Mouse (Mus musculus): ENCODE measurements around the gene Gm21188. TPM values are rescaled to one million over a fixed set of nuclear protein-coding genes. Genes with fewer than 3 reads are reported as not detected.
"Not testable (repeated sequence)": the region's sequence is repeated elsewhere in the genome, so short reads cannot be mapped to it uniquely, and the experiment has no call there.

The Gm21188 gene
- polyA plus RNA-seq, 1 experiment: not detected

DNA sequence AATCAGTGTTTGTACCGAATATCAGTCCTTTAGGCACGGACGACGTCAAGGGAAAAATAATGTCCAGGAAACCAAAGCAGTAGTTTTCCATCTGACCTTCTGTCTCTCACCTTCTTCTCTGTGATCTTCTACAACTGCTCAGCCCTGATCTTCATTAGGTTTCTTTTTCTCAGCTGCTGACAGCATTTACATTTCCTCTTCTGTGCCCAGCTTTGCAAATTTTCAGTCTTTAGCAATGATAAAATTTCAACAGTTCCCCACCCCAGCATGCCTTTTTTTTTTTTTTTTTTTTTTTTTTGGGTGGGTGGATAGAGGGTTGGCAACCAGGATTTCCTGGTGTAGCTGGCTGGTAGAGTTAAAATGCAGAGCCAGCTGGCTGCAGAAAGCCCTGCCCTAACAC lies 52.8 kb downstream of the Gm21188 start:
- H3K4me3 ChIP-seq (ENCODE audit: insufficient read depth, low read length); H3K27ac ChIP-seq (ENCODE audit: insufficient read depth, low read length); H3K4me1 ChIP-seq (ENCODE audit: control insufficient read depth, insufficient read depth, low read length): not testable (repeated sequence)

DNA sequence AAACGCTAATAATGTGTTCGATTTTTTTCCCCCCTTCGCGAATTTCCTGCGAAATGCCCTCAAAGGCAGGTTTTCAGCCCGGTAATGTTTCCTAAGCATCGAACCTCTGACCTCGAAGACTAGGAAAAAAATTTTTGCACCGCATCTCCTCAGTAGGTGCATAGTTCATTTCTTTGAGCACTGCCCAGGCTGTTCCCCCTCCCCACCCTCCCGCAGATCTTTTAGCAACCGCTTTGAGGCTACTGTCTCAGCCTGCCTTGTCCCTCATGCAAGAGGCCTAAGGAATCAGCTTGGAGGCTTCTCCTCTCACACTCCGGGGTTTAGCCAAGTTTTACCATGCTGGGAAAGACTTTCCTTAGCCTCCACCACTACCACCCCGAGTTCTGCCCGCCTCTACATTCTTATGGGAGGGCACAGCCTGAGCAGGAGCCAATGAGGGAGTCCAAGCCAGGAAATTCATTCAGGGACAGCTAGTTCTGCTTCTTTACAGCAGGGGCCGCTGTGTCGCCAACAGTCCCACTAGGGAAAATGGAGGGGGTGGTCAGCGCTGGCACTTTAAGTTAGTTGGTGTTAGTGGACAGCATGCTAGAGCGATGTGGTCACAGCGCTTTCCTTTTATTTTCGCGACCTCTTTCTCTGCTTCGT lies 53.4 kb downstream of the Gm21188 start:
- H3K27ac ChIP-seq (ENCODE audit: insufficient read depth, low read length); H3K4me3 ChIP-seq (ENCODE audit: insufficient read depth, low read length); H3K4me1 ChIP-seq (ENCODE audit: control insufficient read depth, insufficient read depth, low read length): not testable (repeated sequence)

DNA sequence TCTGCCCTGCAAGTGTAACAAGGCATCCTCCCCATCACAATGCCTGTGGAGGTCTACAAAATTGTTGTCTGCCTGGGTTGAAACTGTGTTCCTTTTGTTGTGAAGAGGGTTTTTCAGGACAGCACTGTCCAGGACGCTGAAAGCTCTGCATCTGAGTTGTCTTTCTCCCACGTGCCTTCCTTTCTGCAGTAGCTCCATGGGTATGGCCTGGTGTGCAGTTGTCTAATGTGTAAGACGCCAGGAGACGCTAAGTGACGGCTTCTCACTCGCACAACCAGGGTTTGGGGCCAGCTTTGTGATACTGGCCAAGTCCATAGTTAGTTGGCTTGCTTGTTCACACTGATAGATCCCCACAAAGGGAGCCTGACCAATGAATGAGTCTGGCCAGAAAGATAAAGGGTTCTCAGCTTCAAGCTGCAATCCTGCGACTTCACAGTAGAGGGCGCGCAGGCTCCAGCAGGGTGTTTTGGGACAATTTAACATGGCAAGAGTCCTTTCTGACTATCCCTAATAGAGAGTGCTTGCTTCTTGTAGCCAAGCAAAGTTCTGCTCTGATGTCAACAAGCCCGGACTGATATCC lies 60.0 kb downstream of the Gm21188 start:
- H3K4me3 ChIP-seq (ENCODE audit: insufficient read depth, low read length); H3K27ac ChIP-seq (ENCODE audit: insufficient read depth, low read length); H3K4me1 ChIP-seq (ENCODE audit: control insufficient read depth, insufficient read depth, low read length): not testable (repeated sequence)

DNA sequence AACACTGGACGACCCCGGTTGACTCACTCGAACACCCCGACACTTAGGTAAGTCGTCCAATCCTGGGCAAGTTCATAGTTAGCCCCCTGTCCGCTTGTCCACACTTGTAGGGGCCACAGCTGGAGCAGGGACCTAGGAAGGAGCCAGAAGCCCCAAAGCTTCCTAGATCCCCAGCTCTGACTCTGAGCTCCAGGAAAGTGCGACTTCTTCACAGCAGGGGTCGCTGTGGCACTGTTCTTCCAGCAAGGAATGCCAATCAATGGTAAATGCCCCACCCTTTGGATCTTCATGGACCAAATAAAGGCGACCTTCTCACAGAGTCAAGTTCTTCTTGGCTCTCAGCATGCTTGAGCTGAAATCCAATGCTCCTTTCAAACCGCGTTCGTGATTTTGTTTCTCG lies 60.7 kb downstream of the Gm21188 start:
- not testable (repeated sequence) for H3K4me1 ChIP-seq (ENCODE audit: control insufficient read depth, insufficient read depth, low read length); H3K27ac ChIP-seq (ENCODE audit: insufficient read depth, low read length); H3K4me3 ChIP-seq (ENCODE audit: insufficient read depth, low read length)

Other genes with a start within 250 kb of the Gm21188 start
- not detected in 2 replicates for gene AF067063, start 222.0 kb downstream of the Gm21188 start, polyA plus RNA-seq (2012; rRNA removed)
- not detected in 2 replicates for gene D13Ertd608e, start 216.2 kb downstream of the Gm21188 start, polyA plus RNA-seq (2012; rRNA removed)
- not detected in 2 replicates for gene Tcstv1, start 157.4 kb downstream of the Gm21188 start, polyA plus RNA-seq (2012; rRNA removed)
- not detected in 2 replicates for gene Gm21761, start 122.9 kb downstream of the Gm21188 start, polyA plus RNA-seq (2012; rRNA removed)
- not detected in 2 replicates for gene B020031M17Rik, start 101.4 kb downstream of the Gm21188 start, polyA plus RNA-seq (2012; rRNA removed)
- not detected in 2 replicates for gene Gm36079, start 25.2 kb downstream of the Gm21188 start, polyA plus RNA-seq (2012; rRNA removed)
- gene Gm20767, start 88.1 kb upstream of the Gm21188 start, polyA plus RNA-seq (2012; rRNA removed): not detected in 2 replicates
- not detected in 2 replicates for gene Gm21818, start 120.2 kb upstream of the Gm21188 start, polyA plus RNA-seq (2012; rRNA removed)
- not detected in 2 replicates for gene Gm21762, start 163.8 kb upstream of the Gm21188 start, polyA plus RNA-seq (2012; rRNA removed)
- gene Gm21731, start 186.9 kb upstream of the Gm21188 start, polyA plus RNA-seq (2012; rRNA removed): not detected in 2 replicates
- not detected in 2 replicates for gene AF067061, start 210.9 kb upstream of the Gm21188 start, polyA plus RNA-seq (2012; rRNA removed)
- gene BC147527, start 248.2 kb upstream of the Gm21188 start, polyA plus RNA-seq (2012; rRNA removed): 0.13 and 0.46 TPM in 2 replicates

Measured in cortical plate, adult 2 months (tissue).